Mouse (Mus musculus): ENCODE results near the gene Plcg2. TPM values are rescaled to one million over a fixed set of nuclear protein-coding genes. Genes with fewer than 3 reads are reported as not detected.

Plcg2 gene
- total and polyA plus RNA-seq, 3 experiments, result not detected

- no peak overlapping the region for H3K4me3 ChIP-seq (ENCODE audit: low read depth, low read length)
- no peak for TF ChIP-seq CTCF (IDR thresholded peaks at IDR 0.05; ENCODE audit: low read depth, low read length)
- TF ChIP-seq GATA2 (IDR thresholded peaks at IDR 0.05; ENCODE audit: borderline replicate concordance, low read depth, low read length), result no peak
- no peak for TF ChIP-seq GATA1 (IDR thresholded peaks at IDR 0.05; ENCODE audit: borderline replicate concordance, low read length)
- no peak for TF ChIP-seq TAL1 (conservative IDR thresholded peaks at IDR 0.05; ENCODE audit: low read depth, low read length)
- TF ChIP-seq POLR2AphosphoS5 (IDR thresholded peaks at IDR 0.05; ENCODE audit: insufficient replicate concordance, low read depth, low read length), result no peak
- H3K27me3 ChIP-seq (ENCODE audit: insufficient read depth, low read length), result peaks cover 10% of the 10 kb centered on the region
- H3K9me3 ChIP-seq (replicated peaks), result peaks cover 2% of the 10 kb centered on the region; the same call in 1 of the 2 replicates
- H3K4me1 ChIP-seq (ENCODE audit: insufficient read depth, low read depth, low read length), result 0 out of 2 replicates have a peak, but pooled peaks cover 7% of the 10 kb centered on the region
- no peak for ATAC-seq (ENCODE audit: extremely low read depth, insufficient number of reproducible peaks, low FRiP score, poor library complexity, severe bottlenecking)
- no peak for DNase-seq (ENCODE audit: low spot score)
- H3K36me3 ChIP-seq (replicated peaks), result peaks cover 28% of the 10 kb centered on the region
Measured at GRCm38 (mm10) chr8:117462701-117463284, 35.3 kb upstream of the Plcg2 start.

- peaks cover 2% of the 10 kb centered on the region; the same call in 1 of the 2 replicates for H3K9me3 ChIP-seq (replicated peaks)
- DNase-seq (ENCODE audit: low spot score), result no peak
- TF ChIP-seq CTCF (IDR thresholded peaks at IDR 0.05; ENCODE audit: low read depth, low read length) (no peak), TAL1 (conservative IDR thresholded peaks at IDR 0.05; ENCODE audit: low read depth, low read length) (no peak), GATA1 (IDR thresholded peaks at IDR 0.05; ENCODE audit: borderline replicate concordance, low read length) (no peak)
- H3K4me3 ChIP-seq (ENCODE audit: low read depth, low read length), result no peak overlapping the region
- H3K4me1 ChIP-seq (ENCODE audit: insufficient read depth, low read depth, low read length), result peaks cover 7% of the 10 kb centered on the region; the same call in 1 of the 2 replicates
- no peak for ATAC-seq (ENCODE audit: extremely low read depth, insufficient number of reproducible peaks, low FRiP score, poor library complexity, severe bottlenecking)
- H3K27me3 ChIP-seq (ENCODE audit: insufficient read depth, low read length), result peaks cover 10% of the 10 kb centered on the region
- peaks cover 14% of the 10 kb centered on the region for H3K36me3 ChIP-seq (replicated peaks)
Measured at GRCm38 (mm10) chr8:117464525-117464924, 33.6 kb upstream of the Plcg2 start.

DNA sequence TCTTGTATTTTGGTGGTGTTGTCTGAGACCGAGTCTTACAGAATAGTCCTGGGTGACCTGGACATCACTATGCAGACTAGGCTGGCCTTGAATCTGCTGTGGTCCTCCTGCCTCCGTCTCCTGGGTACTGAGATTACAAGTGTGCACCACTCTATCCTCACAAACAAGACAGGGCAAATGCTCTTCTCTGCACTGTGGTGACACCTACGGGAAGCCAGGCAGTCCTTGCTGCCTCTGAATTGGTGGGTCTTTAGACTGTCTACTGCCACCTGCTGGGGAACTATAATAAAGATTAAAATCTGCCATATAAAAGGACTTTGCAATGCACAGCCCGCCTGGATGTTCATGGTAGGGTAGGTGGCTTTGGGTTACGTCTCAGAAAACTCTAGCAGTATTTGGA, 32.8 kb upstream of the Plcg2 start:
- H3K4me3 ChIP-seq (ENCODE audit: low read depth, low read length), result no peak overlapping the region
- peaks cover 12% of the 10 kb centered on the region for H3K27me3 ChIP-seq (ENCODE audit: insufficient read depth, low read length)
- H3K4me1 ChIP-seq (ENCODE audit: insufficient read depth, low read depth, low read length), result peaks cover 14% of the 10 kb centered on the region
- DNase-seq (ENCODE audit: low spot score) (peak; percentile 54), ATAC-seq (ENCODE audit: extremely low read depth, insufficient number of reproducible peaks, low FRiP score, poor library complexity, severe bottlenecking) (peak; percentile 62)
- peaks cover 2% of the 10 kb centered on the region; the same call in 1 of the 2 replicates for H3K9me3 ChIP-seq (replicated peaks)
- peaks cover 8% of the 10 kb centered on the region for H3K36me3 ChIP-seq (replicated peaks)
- TF ChIP-seq CTCF (IDR thresholded peaks at IDR 0.05; ENCODE audit: low read depth, low read length) (peak; percentile 8; the same call in 1 of the 2 replicates), TAL1 (conservative IDR thresholded peaks at IDR 0.05; ENCODE audit: low read depth, low read length) (no peak)

GRCm38 (mm10) chr8:117467466-117467865, 30.6 kb upstream of the Plcg2 start:
- TF ChIP-seq GATA1 (IDR thresholded peaks at IDR 0.05; ENCODE audit: borderline replicate concordance, low read length) (no peak), TAL1 (conservative IDR thresholded peaks at IDR 0.05; ENCODE audit: low read depth, low read length) (no peak), GATA2 (IDR thresholded peaks at IDR 0.05; ENCODE audit: borderline replicate concordance, low read depth, low read length) (no peak), POLR2AphosphoS5 (IDR thresholded peaks at IDR 0.05; ENCODE audit: insufficient replicate concordance, low read depth, low read length) (no peak), CTCF (IDR thresholded peaks at IDR 0.05; ENCODE audit: low read depth, low read length) (no peak)
- no peak for ATAC-seq (ENCODE audit: extremely low read depth, insufficient number of reproducible peaks, low FRiP score, poor library complexity, severe bottlenecking)
- Histone ChIP-seq H3K36me3 (replicated peaks) (no peaks in the 10 kb centered on the region), H3K4me3 (ENCODE audit: low read depth, low read length) (no peak overlapping the region), H3K27me3 (ENCODE audit: insufficient read depth, low read length) (peaks cover 22% of the 10 kb centered on the region), H3K4me1 (ENCODE audit: insufficient read depth, low read depth, low read length) (peaks cover 26% of the 10 kb centered on the region), H3K9me3 (replicated peaks) (peaks cover 2% of the 10 kb centered on the region; the same call in 1 of the 2 replicates)
- no peak for DNase-seq (ENCODE audit: low spot score)

- TF ChIP-seq CTCF (IDR thresholded peaks at IDR 0.05; ENCODE audit: low read depth, low read length) (no peak), GATA1 (IDR thresholded peaks at IDR 0.05; ENCODE audit: borderline replicate concordance, low read length) (no peak), TAL1 (conservative IDR thresholded peaks at IDR 0.05; ENCODE audit: low read depth, low read length) (no peak), POLR2AphosphoS5 (IDR thresholded peaks at IDR 0.05; ENCODE audit: insufficient replicate concordance, low read depth, low read length) (no peak), GATA2 (IDR thresholded peaks at IDR 0.05; ENCODE audit: borderline replicate concordance, low read depth, low read length) (no peak)
- Histone ChIP-seq H3K36me3 (replicated peaks) (no peaks in the 10 kb centered on the region), H3K9me3 (replicated peaks) (no peaks in the 10 kb centered on the region), H3K27me3 (ENCODE audit: insufficient read depth, low read length) (peaks cover 22% of the 10 kb centered on the region), H3K4me1 (ENCODE audit: insufficient read depth, low read depth, low read length) (peaks cover 30% of the 10 kb centered on the region), H3K4me3 (ENCODE audit: low read depth, low read length) (no peak overlapping the region)
- ATAC-seq (ENCODE audit: extremely low read depth, insufficient number of reproducible peaks, low FRiP score, poor library complexity, severe bottlenecking) (no peak), DNase-seq (ENCODE audit: low spot score) (no peak)
Measured at GRCm38 (mm10) chr8:117469431-117470341, 28.4 kb upstream of the Plcg2 start.

DNA sequence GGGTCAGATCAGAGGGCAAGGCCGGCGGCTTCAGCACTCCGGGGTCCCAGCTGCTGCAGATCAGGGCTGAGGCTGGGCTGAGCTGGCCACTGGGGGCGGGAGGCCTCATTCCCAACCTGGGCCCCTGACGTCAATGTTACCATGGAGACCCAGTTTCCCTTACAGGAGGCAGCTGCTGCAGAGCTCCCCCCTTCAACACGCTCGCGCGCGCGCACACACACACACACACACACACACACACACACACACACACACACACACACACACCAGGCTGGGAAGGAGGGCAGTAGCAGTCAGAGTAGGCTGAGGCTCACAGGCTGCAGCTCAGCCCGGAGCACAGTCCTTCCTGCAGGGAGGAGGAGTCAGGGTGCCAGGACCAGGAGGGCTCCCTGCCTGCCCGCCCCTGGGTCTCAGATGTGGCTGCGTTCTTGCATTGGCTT, 27.7 kb upstream of the Plcg2 start:
- Histone ChIP-seq H3K4me1 (ENCODE audit: insufficient read depth, low read depth, low read length) (peaks cover 27% of the 10 kb centered on the region), H3K9me3 (replicated peaks) (no peaks in the 10 kb centered on the region), H3K27me3 (ENCODE audit: insufficient read depth, low read length) (peaks cover 22% of the 10 kb centered on the region), H3K4me3 (ENCODE audit: low read depth, low read length) (no peak overlapping the region), H3K36me3 (replicated peaks) (no peaks in the 10 kb centered on the region)
- DNase-seq (ENCODE audit: low spot score) (no peak), ATAC-seq (ENCODE audit: extremely low read depth, insufficient number of reproducible peaks, low FRiP score, poor library complexity, severe bottlenecking) (no peak)
- no peak for TF ChIP-seq CTCF (IDR thresholded peaks at IDR 0.05; ENCODE audit: low read depth, low read length)
- TF ChIP-seq GATA2 (IDR thresholded peaks at IDR 0.05; ENCODE audit: borderline replicate concordance, low read depth, low read length), result no peak
- TF ChIP-seq POLR2AphosphoS5 (IDR thresholded peaks at IDR 0.05; ENCODE audit: insufficient replicate concordance, low read depth, low read length), result no peak

Measured in G1E (cell line).